Mouse (Mus musculus): ENCODE results near the gene Tbc1d1. TPM values are rescaled to one million over a fixed set of nuclear protein-coding genes. Genes with fewer than 3 reads are reported as not detected.
A peak's percentile ranks its signal among the peaks of the same experiment; 100 is the strongest.
"Not testable (repeated sequence)": the region's sequence is repeated elsewhere in the genome, so short reads cannot be mapped to it uniquely, and the experiment has no call there.

The Tbc1d1 gene
- polyA plus RNA-seq, 1 experiment from 2014 or later: 21.1 TPM

DNA sequence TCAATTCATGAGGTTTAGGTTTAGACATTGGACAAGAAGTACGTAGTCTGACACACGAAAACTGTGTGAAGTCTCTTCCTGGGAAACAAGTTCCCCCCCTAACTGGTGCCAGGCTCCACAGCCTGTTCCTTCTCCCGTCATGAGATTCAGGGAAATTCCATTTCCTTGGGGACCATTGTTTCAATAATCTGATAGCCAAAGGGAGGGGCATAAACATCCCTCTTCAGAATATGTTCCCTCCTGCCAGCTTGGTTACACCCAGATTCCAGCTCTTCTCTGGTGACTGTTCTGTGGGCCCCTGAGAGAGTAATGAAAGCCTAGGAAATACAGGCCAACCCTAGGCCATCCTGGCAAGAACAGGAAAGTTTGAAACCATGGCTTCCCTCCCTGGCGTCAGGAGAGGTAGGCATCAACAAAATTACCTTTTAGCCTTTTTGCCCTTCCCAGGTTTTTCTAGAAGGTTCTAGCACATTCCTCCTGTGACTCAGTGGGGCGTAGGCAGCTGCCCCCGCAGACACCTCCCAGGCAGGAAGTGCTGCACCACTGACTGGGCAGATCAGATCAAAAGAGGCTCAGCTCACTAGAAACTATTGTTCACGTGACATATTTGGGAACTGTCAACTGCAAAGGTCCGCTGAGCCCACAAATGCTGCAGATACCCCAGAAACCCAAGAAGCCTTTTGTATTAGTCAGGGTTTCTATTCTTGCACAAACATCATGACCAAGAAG, 204.2 kb downstream of the Tbc1d1 start:
- ATAC-seq (ENCODE audit: low FRiP score, low read depth): no peak
- H3K27ac ChIP-seq (replicated peaks): no peak overlapping the region
- 75% methylated on average over 8 of the region's 8 CpGs for WGBS
- H3K9me3 ChIP-seq: no peaks in the 10 kb centered on the region
- no peaks in the 10 kb centered on the region for H3K27me3 ChIP-seq
- no peaks in the 10 kb centered on the region for H3K36me3 ChIP-seq
- H3K4me3 ChIP-seq: no peak overlapping the region
- H3K4me2 ChIP-seq (replicated peaks): no peak overlapping the region
- no peak overlapping the region for H3K9ac ChIP-seq (replicated peaks)
- H3K4me1 ChIP-seq: peaks cover 26% of the 10 kb centered on the region

DNA sequence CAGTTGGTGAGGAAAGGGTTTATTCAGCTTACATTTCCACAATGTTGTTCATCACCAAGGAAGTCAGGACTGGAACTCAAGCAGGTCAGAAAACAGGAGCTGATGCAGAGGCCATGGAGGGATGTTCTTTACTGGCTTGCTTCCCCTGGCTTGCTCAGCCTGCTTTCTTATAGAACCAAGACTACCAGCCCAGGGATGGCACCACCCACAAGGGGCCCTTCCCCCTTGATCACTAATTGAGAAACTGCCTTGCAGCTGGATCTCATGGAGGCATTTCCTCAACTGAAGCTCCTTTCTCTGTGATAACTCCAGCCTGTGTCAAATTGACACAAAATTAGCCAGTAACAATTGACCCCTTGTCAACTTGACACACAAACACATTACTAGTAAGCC, 204.8 kb downstream of the Tbc1d1 start:
- H3K4me2 ChIP-seq (replicated peaks); H3K9ac ChIP-seq (replicated peaks); H3K27me3 ChIP-seq; H3K36me3 ChIP-seq; H3K9me3 ChIP-seq; ATAC-seq (ENCODE audit: low FRiP score, low read depth); H3K4me3 ChIP-seq; H3K27ac ChIP-seq (replicated peaks): not testable (repeated sequence)
- peaks cover 27% of the 10 kb centered on the region for H3K4me1 ChIP-seq

DNA sequence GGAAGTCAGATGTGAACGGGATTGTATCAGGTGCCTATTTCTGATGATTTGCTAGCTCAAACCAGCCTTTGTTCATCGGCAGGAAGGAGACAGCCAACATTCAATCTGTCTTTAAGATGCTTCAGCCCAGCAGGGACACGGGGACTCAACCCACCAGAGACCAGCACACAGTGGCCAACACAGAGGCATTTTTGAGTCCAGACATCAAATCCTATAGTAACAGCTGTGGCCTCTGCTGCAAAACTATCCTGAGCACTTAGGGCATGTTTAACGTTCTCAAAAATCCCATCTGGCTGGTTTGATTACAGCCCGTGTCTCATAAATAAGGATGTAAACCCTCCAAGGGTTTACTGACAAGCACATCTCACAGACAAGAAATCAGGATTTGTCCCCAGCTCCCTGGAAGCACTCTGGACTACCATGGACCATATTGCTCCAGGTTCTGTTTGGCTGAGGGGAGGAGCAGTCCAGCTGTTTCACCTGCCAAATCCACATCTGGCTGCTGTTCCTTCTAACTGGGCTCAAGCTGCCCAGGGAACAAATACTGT, 207.8 kb downstream of the Tbc1d1 start:
- no peaks in the 10 kb centered on the region for H3K27me3 ChIP-seq
- ATAC-seq (ENCODE audit: low FRiP score, low read depth): peak; percentile 45; the same call in 1 of the 2 replicates
- H3K4me3 ChIP-seq: no peak overlapping the region
- H3K9me3 ChIP-seq: no peaks in the 10 kb centered on the region
- H3K27ac ChIP-seq (replicated peaks): peak overlapping the region; percentile 64
- H3K4me1 ChIP-seq: peaks cover 34% of the 10 kb centered on the region
- no peak overlapping the region for H3K9ac ChIP-seq (replicated peaks)
- no peaks in the 10 kb centered on the region for H3K36me3 ChIP-seq
- H3K4me2 ChIP-seq (replicated peaks): no peak overlapping the region
- 53% methylated on average over 5 of the region's 5 CpGs for WGBS

DNA sequence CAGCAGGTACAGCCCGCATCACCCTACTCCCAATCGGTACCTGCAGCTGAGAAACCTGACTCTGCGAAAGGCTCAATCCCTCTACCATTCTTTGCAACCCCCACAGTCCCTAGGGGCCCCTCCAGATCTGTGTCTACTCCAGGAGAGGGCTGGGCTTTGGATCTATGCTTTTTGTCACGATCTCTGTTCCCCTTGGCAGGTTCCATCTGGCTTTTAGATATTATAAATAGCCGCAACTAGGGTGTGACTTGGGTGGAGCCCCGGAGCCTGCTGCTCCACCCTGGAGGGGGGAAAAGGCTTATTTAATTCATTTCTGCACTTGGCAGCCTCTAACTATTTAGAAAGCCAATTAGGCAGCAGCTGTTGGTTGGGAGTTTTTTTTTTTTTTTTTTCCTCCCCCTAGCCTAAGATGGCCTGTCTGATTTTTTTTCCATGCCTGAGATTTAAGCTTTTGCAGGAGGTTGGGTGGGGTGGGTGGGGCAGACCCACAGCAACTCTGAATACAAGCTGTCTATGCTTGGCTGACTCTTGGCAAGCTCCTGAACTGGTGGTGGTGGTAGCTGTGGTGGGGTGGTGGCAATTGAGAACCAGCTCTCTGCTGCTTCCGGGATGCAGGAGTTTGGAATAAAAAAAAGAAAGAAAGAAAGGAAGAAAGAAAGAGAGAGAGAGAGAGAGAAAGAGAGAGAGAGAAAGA, 208.5 kb downstream of the Tbc1d1 start:
- Histone ChIP-seq H3K4me1 (peaks cover 31% of the 10 kb centered on the region), H3K4me2 (replicated peaks) (no peak overlapping the region), H3K36me3 (no peaks in the 10 kb centered on the region), H3K4me3 (no peak overlapping the region), H3K9me3 (no peaks in the 10 kb centered on the region), H3K27me3 (no peaks in the 10 kb centered on the region), H3K27ac (replicated peaks) (peak overlapping the region; percentile 64), H3K9ac (replicated peaks) (no peak overlapping the region)
- WGBS: 54% methylated on average over 7 of the region's 7 CpGs
- peak; percentile 76 for ATAC-seq (ENCODE audit: low FRiP score, low read depth)

DNA sequence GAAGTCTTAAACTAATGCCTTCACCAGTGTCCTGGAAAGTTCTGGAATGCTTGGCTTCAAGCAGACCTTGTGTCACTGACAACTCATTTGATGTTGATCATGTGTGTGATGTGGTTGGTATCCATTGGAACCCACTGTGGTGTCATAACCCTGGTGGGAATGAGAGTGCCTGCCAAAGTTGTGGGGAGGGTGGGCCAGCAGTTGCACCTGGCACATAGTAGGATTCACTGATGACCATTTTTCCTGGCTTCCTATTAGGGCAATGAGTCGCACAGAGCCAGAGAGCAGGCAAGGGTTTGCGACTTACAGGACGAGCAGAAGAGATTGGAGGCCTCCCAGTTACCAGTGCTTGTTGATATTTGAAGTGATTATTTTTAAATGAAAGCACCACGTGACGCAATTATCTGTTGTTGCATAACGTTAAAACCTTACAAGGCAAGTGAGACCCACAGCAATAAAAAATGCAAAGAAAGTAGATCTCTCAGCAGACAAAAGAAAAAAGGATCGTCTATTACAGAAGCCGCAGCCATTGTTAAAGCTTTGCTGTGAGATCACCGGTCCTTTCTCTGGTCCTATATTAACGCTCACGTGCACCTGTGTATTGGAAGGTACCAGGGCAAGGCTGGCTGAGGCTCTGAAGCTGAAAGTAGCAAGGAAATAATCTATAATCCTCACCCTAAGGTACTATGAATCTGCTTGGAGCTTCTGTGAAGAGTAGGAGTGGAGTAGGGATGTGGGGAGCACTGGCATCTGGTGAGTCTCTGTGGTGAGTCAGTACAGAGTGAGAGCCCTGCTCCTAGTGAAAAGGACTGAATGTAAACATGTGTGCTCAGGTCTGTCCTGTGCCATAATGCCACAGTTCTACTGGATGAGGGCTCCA, 209.3 kb downstream of the Tbc1d1 start:
- Histone ChIP-seq H3K27me3 (no peaks in the 10 kb centered on the region), H3K9ac (replicated peaks) (no peak overlapping the region), H3K27ac (replicated peaks) (no peak overlapping the region), H3K9me3 (no peaks in the 10 kb centered on the region), H3K4me3 (no peak overlapping the region), H3K4me2 (replicated peaks) (no peak overlapping the region), H3K36me3 (no peaks in the 10 kb centered on the region), H3K4me1 (peaks cover 27% of the 10 kb centered on the region)
- WGBS: 81% methylated on average over 11 of the region's 11 CpGs
- ATAC-seq (ENCODE audit: low FRiP score, low read depth): no peak

DNA sequence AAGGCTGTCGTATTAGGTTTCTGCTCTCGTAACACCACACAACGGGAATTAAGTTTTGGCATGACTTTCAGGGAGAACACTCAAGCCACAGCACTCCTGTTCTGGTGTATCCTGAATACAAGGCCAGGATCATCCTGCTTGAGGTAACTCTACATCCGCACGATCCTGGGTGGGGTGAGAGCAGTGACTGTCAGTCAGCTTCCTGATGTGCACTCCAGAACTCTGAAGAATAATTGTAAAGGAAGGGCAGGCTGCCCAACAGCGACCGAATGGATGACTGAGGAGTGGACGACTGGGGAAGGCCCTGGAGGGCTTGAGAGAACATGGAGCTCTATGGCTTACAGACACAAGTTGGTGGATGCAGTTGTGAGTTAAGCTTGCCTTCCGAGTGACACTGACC, 210.0 kb downstream of the Tbc1d1 start:
- H3K4me2 ChIP-seq (replicated peaks): no peak overlapping the region
- H3K4me1 ChIP-seq: peaks cover 26% of the 10 kb centered on the region
- H3K9ac ChIP-seq (replicated peaks): no peak overlapping the region
- H3K27ac ChIP-seq (replicated peaks): no peak overlapping the region
- H3K9me3 ChIP-seq: no peaks in the 10 kb centered on the region
- no peak for ATAC-seq (ENCODE audit: low FRiP score, low read depth)
- WGBS: 89% methylated on average over 9 of the region's 9 CpGs
- H3K27me3 ChIP-seq: no peaks in the 10 kb centered on the region
- H3K36me3 ChIP-seq: no peaks in the 10 kb centered on the region
- no peak overlapping the region for H3K4me3 ChIP-seq

DNA sequence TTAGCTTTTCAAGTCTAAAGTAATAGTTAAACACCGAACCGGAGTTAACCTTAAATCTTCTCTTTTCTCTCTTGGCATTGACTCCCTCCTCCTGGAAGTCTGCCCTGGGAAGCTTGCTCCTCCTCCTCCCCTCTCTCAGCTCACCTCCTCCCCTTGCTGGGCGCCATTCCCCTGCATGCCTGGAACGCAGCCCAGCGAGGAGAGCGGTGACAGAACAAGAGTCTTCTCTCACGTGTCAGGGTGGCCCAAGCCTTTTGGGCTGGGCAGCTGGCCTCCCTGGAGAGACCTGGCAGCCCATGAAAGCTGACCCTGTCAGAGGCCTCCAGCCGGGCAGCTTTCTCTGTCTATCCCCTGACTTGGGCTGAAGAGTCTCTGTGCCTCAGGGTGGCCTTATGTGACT, 211.3 kb downstream of the Tbc1d1 start:
- peaks cover 26% of the 10 kb centered on the region for H3K4me1 ChIP-seq
- H3K27me3 ChIP-seq: no peaks in the 10 kb centered on the region
- no peak; the same call in 1 of the 2 replicates for ATAC-seq (ENCODE audit: low FRiP score, low read depth)
- no peaks in the 10 kb centered on the region for H3K9me3 ChIP-seq
- no peak overlapping the region for H3K4me3 ChIP-seq
- no peak overlapping the region for H3K27ac ChIP-seq (replicated peaks)
- no peaks in the 10 kb centered on the region for H3K36me3 ChIP-seq
- WGBS: 31% methylated on average over 8 of the region's 8 CpGs
- no peak overlapping the region for H3K4me2 ChIP-seq (replicated peaks)
- H3K9ac ChIP-seq (replicated peaks): no peak overlapping the region

DNA sequence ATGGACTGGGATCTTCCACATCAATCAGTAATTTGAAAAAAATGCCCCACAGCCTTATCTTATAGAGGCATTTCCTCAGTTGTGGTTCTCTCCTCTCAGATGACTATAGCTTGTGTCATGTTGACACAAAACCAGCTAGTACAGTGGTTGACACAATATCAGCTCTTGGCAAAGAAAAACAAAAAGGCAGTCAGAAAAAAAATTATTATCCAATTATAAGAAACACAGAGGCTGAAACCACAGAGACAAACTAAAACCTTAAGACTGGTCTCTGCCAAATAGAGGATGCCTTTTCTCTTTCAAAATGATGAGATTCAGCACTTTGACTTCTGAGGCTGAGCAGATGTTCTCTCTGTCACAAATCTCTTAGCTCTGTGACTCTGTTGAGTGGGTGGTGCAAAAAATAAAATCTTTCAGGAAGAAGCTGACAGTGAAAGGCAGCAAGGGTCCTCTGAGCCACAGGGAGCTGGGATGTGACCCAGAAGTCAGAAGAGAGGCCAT, 215.3 kb downstream of the Tbc1d1 start:
- no peak overlapping the region for H3K27ac ChIP-seq (replicated peaks)

DNA sequence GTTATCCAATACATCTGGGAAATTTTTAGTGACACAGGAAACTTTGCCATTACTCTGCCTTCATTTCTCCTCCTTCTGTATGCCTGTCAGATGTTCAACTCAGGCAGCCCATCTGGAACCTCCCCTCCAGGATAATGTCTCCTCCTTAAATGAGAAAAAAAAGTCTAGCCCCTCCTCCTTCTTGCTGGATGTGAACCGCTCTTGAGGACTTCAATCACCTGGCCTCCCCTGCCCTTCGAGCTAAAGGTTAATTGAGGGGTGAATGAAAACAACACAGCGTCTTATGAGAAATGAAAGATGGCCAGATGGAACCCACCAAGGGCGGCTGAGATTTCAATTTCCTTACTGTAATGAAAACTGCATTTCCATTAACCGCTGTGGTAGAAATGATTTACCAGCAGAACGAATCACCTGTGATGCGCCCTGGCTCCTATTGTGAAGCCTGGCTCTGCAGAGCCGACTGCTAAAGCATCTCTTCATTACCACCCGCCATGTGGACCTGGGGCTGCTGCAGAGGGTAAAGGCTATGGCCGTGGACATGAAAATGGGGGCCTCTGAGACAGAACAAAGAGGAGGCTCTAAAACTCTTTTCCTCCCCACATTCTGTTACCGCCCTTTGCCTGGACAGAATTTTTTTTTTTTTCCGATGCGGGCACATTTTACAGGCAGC, 216.3 kb downstream of the Tbc1d1 start:
- 77% methylated on average over 13 of the region's 13 CpGs for WGBS
- Histone ChIP-seq H3K4me3 (no peak overlapping the region), H3K36me3 (no peaks in the 10 kb centered on the region), H3K4me1 (peaks cover 14% of the 10 kb centered on the region), H3K4me2 (replicated peaks) (no peak overlapping the region), H3K9ac (replicated peaks) (no peak overlapping the region), H3K9me3 (no peaks in the 10 kb centered on the region), H3K27ac (replicated peaks) (peak overlapping the region; percentile 7; the same call in 1 of the 2 replicates), H3K27me3 (no peaks in the 10 kb centered on the region)
- ATAC-seq (ENCODE audit: low FRiP score, low read depth): 0 out of 2 replicates have a peak, but pooled peaks have one; percentile 29

More for the DNA sequence above, 215.3 kb downstream of the Tbc1d1 start:
- Histone ChIP-seq H3K4me2 (replicated peaks) (no peak overlapping the region), H3K9ac (replicated peaks) (no peak overlapping the region), H3K27me3 (no peaks in the 10 kb centered on the region), H3K4me1 (peaks cover 15% of the 10 kb centered on the region), H3K4me3 (no peak overlapping the region), H3K36me3 (no peaks in the 10 kb centered on the region), H3K9me3 (no peaks in the 10 kb centered on the region)
- no peak for ATAC-seq (ENCODE audit: low FRiP score, low read depth)

DNA sequence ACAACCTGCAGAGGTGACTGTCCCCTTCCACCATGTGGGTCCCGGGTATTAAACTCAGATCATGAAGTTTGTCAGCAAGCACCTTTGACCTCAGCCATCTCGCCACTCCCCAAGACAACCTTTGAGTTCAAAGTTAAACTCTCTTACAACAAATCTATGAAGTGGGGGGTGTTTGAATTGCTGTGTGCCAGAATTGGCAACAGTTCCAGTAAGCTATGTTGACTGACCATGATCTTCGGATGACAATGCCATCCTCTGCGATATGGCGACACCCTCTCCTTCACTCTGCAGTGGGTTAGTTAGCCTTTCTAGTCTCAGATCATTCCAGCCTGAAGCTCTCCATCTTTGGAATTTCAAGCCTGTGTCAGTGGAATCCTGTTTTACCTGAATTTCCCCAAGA, 217.6 kb downstream of the Tbc1d1 start:
- Histone ChIP-seq H3K4me2 (replicated peaks) (no peak overlapping the region), H3K27ac (replicated peaks) (no peak overlapping the region), H3K36me3 (no peaks in the 10 kb centered on the region), H3K9ac (replicated peaks) (no peak overlapping the region), H3K4me1 (peaks cover 10% of the 10 kb centered on the region), H3K4me3 (no peak overlapping the region), H3K9me3 (no peaks in the 10 kb centered on the region), H3K27me3 (no peaks in the 10 kb centered on the region)
- ATAC-seq (ENCODE audit: low FRiP score, low read depth): no peak
- WGBS: 95% methylated on average over 5 of the region's 5 CpGs

DNA sequence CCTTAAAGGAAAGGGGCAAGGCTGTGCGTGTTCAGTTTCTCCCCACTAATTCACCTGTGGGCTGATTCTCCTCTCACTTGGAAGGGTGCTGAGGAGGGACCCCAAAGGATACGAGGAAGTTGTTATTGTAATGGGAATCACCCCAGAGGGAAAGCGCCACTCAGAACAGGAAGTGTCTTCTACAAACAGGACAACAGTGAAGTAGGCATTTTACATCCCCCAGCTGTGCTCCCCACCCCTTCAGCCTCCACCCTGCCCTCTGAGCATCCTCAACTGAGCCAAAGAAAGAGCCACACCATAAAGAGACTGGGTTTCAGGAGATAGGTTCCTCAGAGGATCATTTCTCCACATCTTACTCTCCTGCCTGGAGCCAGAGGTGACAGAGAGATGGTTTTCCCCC, 219.7 kb downstream of the Tbc1d1 start:
- 83% methylated on average over 3 of the region's 3 CpGs for WGBS
- no peak for ATAC-seq (ENCODE audit: low FRiP score, low read depth)
- Histone ChIP-seq H3K27me3 (no peaks in the 10 kb centered on the region), H3K27ac (replicated peaks) (no peak overlapping the region), H3K4me2 (replicated peaks) (no peak overlapping the region), H3K4me3 (no peak overlapping the region), H3K4me1 (peaks cover 16% of the 10 kb centered on the region), H3K9ac (replicated peaks) (no peak overlapping the region), H3K36me3 (no peaks in the 10 kb centered on the region), H3K9me3 (no peaks in the 10 kb centered on the region)

Measured in midbrain, embryonic 12.5 days (tissue).